Comparison of ENCODE assay signal across 18 mouse cellular contexts in genomic region chr11:16695596-16695995, GRCm38 (mm10).
"Had no signal": no experiment of that assay in that cellular context is flagged by ENCODE, and none has a peak within 500 bp of the region (broad histone marks: within the 10 kb centered on the region; RNA-seq: fewer than 3 reads in every experiment).

No protein-coding gene starts in this region.

- DNase-seq: lung, adult 18-20 months; lung, embryonic 14.5 days; lung, postnatal 10 days; retina, postnatal 1 day; right cerebral cortex, adult 18-20 months; right cerebral cortex, postnatal 25 days; right cerebral cortex, postnatal 4 days; spleen, adult 18-20 months; thymus, adult 18-20 months; thymus, postnatal 14 days; thymus, postnatal 36 days had no signal

- H3K4me1 ChIP-seq: megakaryocyte, embryonic 14.5 days; midbrain, embryonic 13.5 days; midbrain, embryonic 15.5 days; neural tube, embryonic 13.5 days; neural tube, embryonic 15.5 days had no signal

- H3K4me3 ChIP-seq: megakaryocyte, embryonic 14.5 days; midbrain, embryonic 13.5 days; midbrain, embryonic 15.5 days; neural tube, embryonic 13.5 days; neural tube, embryonic 15.5 days had no signal

- H3K9me3 ChIP-seq: megakaryocyte, embryonic 14.5 days; midbrain, embryonic 13.5 days; midbrain, embryonic 15.5 days; neural tube, embryonic 13.5 days; neural tube, embryonic 15.5 days had no signal

- ATAC-seq: midbrain, embryonic 13.5 days; midbrain, embryonic 15.5 days had no signal

- H3K27me3 ChIP-seq: megakaryocyte, embryonic 14.5 days; midbrain, embryonic 13.5 days; midbrain, embryonic 15.5 days; neural tube, embryonic 13.5 days; neural tube, embryonic 15.5 days had no signal

- H3K4me2 ChIP-seq: lung, embryonic 14.5 days; midbrain, embryonic 11.5 days; midbrain, embryonic 13.5 days; midbrain, embryonic 15.5 days; neural tube, embryonic 13.5 days; neural tube, embryonic 15.5 days had no signal

- H3K27ac ChIP-seq: macrophage; midbrain, embryonic 13.5 days; midbrain, embryonic 15.5 days; neural tube, embryonic 13.5 days; neural tube, embryonic 15.5 days had no signal

- H3K36me3 ChIP-seq: midbrain, embryonic 13.5 days; midbrain, embryonic 15.5 days; neural tube, embryonic 13.5 days; neural tube, embryonic 15.5 days had no signal

- H3K9ac ChIP-seq: lung, embryonic 14.5 days; midbrain, embryonic 13.5 days; midbrain, embryonic 15.5 days; neural tube, embryonic 13.5 days; neural tube, embryonic 15.5 days had no signal
